Mouse (Mus musculus): ENCODE measurements around the gene Npas3.

Npas3 gene

GRCm38 (mm10) chr12:53882863-53883262 is 634.4 kb downstream of the Npas3 start:
- no peak for DNase-seq

GRCm38 (mm10) chr12:53888624-53889023 is 640.1 kb downstream of the Npas3 start:
- peak; percentile 52 for DNase-seq

GRCm38 (mm10) chr12:53895909-53896308 is 647.4 kb downstream of the Npas3 start:
- no peak for DNase-seq

- DNase-seq: no peak
Observed at GRCm38 (mm10) chr12:53908761-53909160, 660.3 kb downstream of the Npas3 start.

GRCm38 (mm10) chr12:53910192-53910591 is 661.7 kb downstream of the Npas3 start:
- DNase-seq: no peak

- DNase-seq: no peak
Observed at GRCm38 (mm10) chr12:53922153-53922552, 673.7 kb downstream of the Npas3 start.

- DNase-seq: peak; percentile 15
Observed at GRCm38 (mm10) chr12:53948826-53949225, 700.3 kb downstream of the Npas3 start.

- no peak for DNase-seq
Observed at GRCm38 (mm10) chr12:53962004-53962403, 713.5 kb downstream of the Npas3 start.

GRCm38 (mm10) chr12:53963534-53963933 is 715.1 kb downstream of the Npas3 start:
- DNase-seq: no peak

- no peak for DNase-seq
Observed at GRCm38 (mm10) chr12:53969378-53970174, 721.1 kb downstream of the Npas3 start.

- no peak for DNase-seq
Observed at GRCm38 (mm10) chr12:53970721-53971120, 722.2 kb downstream of the Npas3 start.

- peak; percentile 62 for DNase-seq
Observed at GRCm38 (mm10) chr12:53973414-53973813, 724.9 kb downstream of the Npas3 start.

- no peak for DNase-seq
Observed at GRCm38 (mm10) chr12:53981575-53982507, 733.4 kb downstream of the Npas3 start.

- peak; percentile 48 for DNase-seq
Observed at GRCm38 (mm10) chr12:53983946-53984345, 735.5 kb downstream of the Npas3 start.

GRCm38 (mm10) chr12:53985851-53986842 is 737.7 kb downstream of the Npas3 start:
- no peak for DNase-seq

- DNase-seq: no peak
Observed at GRCm38 (mm10) chr12:53992411-53992810, 743.9 kb downstream of the Npas3 start.

- no peak for DNase-seq
Observed at GRCm38 (mm10) chr12:53995710-53996109, 747.2 kb downstream of the Npas3 start.

- DNase-seq: no peak
Observed at GRCm38 (mm10) chr12:53997141-53997540, 748.7 kb downstream of the Npas3 start.

- no peak for DNase-seq
Observed at GRCm38 (mm10) chr12:53999647-54000637, 751.5 kb downstream of the Npas3 start.

GRCm38 (mm10) chr12:54002496-54002895 is 754.0 kb downstream of the Npas3 start:
- DNase-seq: peak; percentile 19

- DNase-seq: no peak
Observed at GRCm38 (mm10) chr12:54004606-54005005, 756.1 kb downstream of the Npas3 start.

Measured in retina, postnatal 1 day (tissue).